Mouse (Mus musculus): ENCODE measurements around the gene Zfp976.
A peak's percentile ranks its signal among the peaks of the same experiment; 100 is the strongest.
"Not testable (repeated sequence)": the region's sequence is repeated elsewhere in the genome, so short reads cannot be mapped to it uniquely, and the experiment has no call there.

The Zfp976 gene

GRCm38 (mm10) chr7:42642152-42643115 is at the start of gene Zfp976:
Gene Zfp976, minus strand, starts transcription at chr7:42642588.
- DNase-seq: peak; percentile 42

- not testable (repeated sequence) for DNase-seq
These were observed 37.7 kb upstream of the Zfp976 start for GRCm38 (mm10) chr7:42680081-42680480.

GRCm38 (mm10) chr7:42679646-42680045 is 37.3 kb upstream of the Zfp976 start:
- DNase-seq: not testable (repeated sequence)

GRCm38 (mm10) chr7:42660140-42660539 is 17.8 kb upstream of the Zfp976 start:
- DNase-seq: not testable (repeated sequence)

- DNase-seq: not testable (repeated sequence)
These were observed 12.8 kb upstream of the Zfp976 start for GRCm38 (mm10) chr7:42655211-42655610.

- not testable (repeated sequence) for DNase-seq
These were observed 782 bp upstream of the Zfp976 start for GRCm38 (mm10) chr7:42643120-42643620.

GRCm38 (mm10) chr7:42631031-42631430 is 11.4 kb downstream of the Zfp976 start:
- not testable (repeated sequence) for DNase-seq

GRCm38 (mm10) chr7:42595666-42596065 is 46.7 kb downstream of the Zfp976 start:
- DNase-seq: not testable (repeated sequence)

GRCm38 (mm10) chr7:42592413-42592812 is 50.0 kb downstream of the Zfp976 start, which contains the start of gene Zfp977:
Gene Zfp977, minus strand, starts transcription at chr7:42592547.
- not testable (repeated sequence) for DNase-seq

- not testable (repeated sequence) for DNase-seq
These were observed 51.1 kb downstream of the Zfp976 start for GRCm38 (mm10) chr7:42591311-42591710.

- no peak for DNase-seq
These were observed 63.9 kb downstream of the Zfp976 start, which contains the start of gene Gm21028 for GRCm38 (mm10) chr7:42578488-42578887. Gene Gm21028, minus strand, starts transcription at chr7:42578588.

All from right cerebral cortex, postnatal 4 days (tissue).